Mouse (Mus musculus): ENCODE data around the gene Tmc5.

DNA sequence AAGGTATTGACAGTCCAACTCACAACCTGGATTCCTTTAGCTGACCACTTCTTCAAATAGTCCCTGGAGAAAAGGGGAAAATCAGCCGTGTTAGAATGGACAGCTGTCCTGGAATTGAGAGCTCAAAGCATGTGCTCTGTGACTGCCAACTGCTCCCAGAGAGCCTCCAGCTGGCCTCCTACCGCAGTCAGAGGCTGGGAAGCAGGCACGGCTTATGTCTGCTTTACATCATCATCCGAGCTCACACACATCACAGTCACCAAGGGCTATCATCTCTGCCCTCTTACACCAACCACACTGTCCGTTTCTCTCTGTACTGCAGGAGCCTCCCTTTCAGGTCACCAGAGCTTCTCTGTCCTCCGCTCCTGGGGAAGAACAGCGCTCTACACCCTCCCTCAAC lies 92.0 kb downstream of the Tmc5 start:
- TF ChIP-seq CTCF (IDR thresholded peaks at IDR 0.05; ENCODE audit: borderline replicate concordance, insufficient read depth, low read length) (no peak), POLR2A (IDR thresholded peaks at IDR 0.05; ENCODE audit: low read depth, low read length) (no peak)
